Mouse (Mus musculus) midbrain, postnatal 0 days (tissue): ENCODE measurements around the gene Aamp. TPM values are rescaled to one million over a fixed set of nuclear protein-coding genes. Genes with fewer than 3 reads are reported as not detected.

Source experiments
- ATAC-seq: fragments of 200-750 bp; cut with Nextera tagmentation; 2 replicates; pipeline ENCODE4 v1.8.0; 2017; ENCODE audit warnings: moderate number of reproducible peaks, mild to moderate bottlenecking, moderate TSS enrichment, moderate library complexity; ENCODE audit not compliant: low FRiP score
- DNase-seq: peaks from one replicate; pipeline ENCODE4 v3.0.0-alpha.2; 2015; ENCODE audit warnings: low spot score
- H3K27ac ChIP-seq: fragments of 300-500 bp; sonication (generic); 2 replicates; pipeline ENCODE4 v1.5.1; 2014; ENCODE audit warnings: low read depth, mild to moderate bottlenecking, low read length, mixed read lengths
- H3K27me3 ChIP-seq: fragments of 300-500 bp; sonication (generic); 2 replicates; pipeline ENCODE4 v1.6.1; 2014; ENCODE audit warnings: low read length, control low read depth, mixed read lengths; ENCODE audit not compliant: insufficient read depth
- H3K36me3 ChIP-seq: fragments of 300-500 bp; sonication (generic); 2 replicates; pipeline ENCODE4 v1.6.1; 2014; ENCODE audit warnings: low read length, control low read depth, mixed read lengths; ENCODE audit not compliant: insufficient read depth
- H3K4me1 ChIP-seq: fragments of 300-500 bp; sonication (generic); 2 replicates; pipeline ENCODE4 v1.6.1; 2014; ENCODE audit warnings: mild to moderate bottlenecking, control low read depth, antibody characterized with exemption, low read length, mixed read lengths; ENCODE audit not compliant: insufficient read depth
- H3K4me2 ChIP-seq: fragments of 300-500 bp; sonication (generic); 2 replicates; pipeline ENCODE4 v1.6.1; 2014; ENCODE audit warnings: low read depth, mild to moderate bottlenecking, low read length, mixed read lengths; ENCODE audit not compliant: poor library complexity, severe bottlenecking
- H3K4me3 ChIP-seq: fragments of 300-500 bp; sonication (generic); 2 replicates; pipeline ENCODE4 v1.5.1; 2014; ENCODE audit warnings: low read depth, mild to moderate bottlenecking, low read length, moderate library complexity
- H3K9ac ChIP-seq: fragments of 300-500 bp; sonication (generic); replicated peaks from 2 replicates; pipeline ENCODE4 v1.6.1; 2014; ENCODE audit warnings: mild to moderate bottlenecking, low read length, moderate library complexity, mixed read lengths; ENCODE audit not compliant: poor library complexity, severe bottlenecking
- H3K9me3 ChIP-seq: fragments of 300-500 bp; sonication (generic); 2 replicates; pipeline ENCODE4 v1.6.1; 2016; ENCODE audit warnings: low read length, control low read depth
- CTCF ChIP-seq: IDR thresholded peaks from 2 replicates; pipeline ENCODE4 v1.5.1; 2016; ENCODE audit warnings: antibody characterized with exemption, mild to moderate bottlenecking
- WGBS: fragments of 180-500 bp; shearing (Covaris S2); extraction: QIAGEN DNeasy Blood & Tissue Kit; methylation state at CpG from one replicate; pipeline ENCODE4 v1.1.7; 2014; 5-methylcytosine and 5-hydroxymethylcytosine counted together
- polyA plus RNA-seq: library from polyadenylated mRNA; unstranded; fragments of >200 nt; fragmentation: Nextera tagmentation; extraction: Ambion mirVana; gene quantifications from 2 replicates; pipeline ENCODE4 v1.2.1, GENCODE M21; 2015
- total RNA-seq: library from RNA; depleted of rRNA; stranded (reverse); fragments of >200 nt; gene quantifications from 2 replicates; pipeline ENCODE4 v1.2.3, GENCODE M21; 2014

Gene Aamp
- total and polyA plus RNA-seq, 2 experiments from 2014 or later: 139 to 203 TPM

GRCm38 (mm10) chr1:74255704-74256345 is 28.7 kb downstream of the Aamp start:
- no peak overlapping the region for H3K4me2 ChIP-seq
- ATAC-seq: no peak
- H3K36me3 ChIP-seq: peaks cover 51% of the 10 kb centered on the region
- no peaks in the 10 kb centered on the region for H3K27me3 ChIP-seq
- no peaks in the 10 kb centered on the region for H3K4me1 ChIP-seq
- DNase-seq: no peak
- no peak overlapping the region for H3K9ac ChIP-seq
- WGBS: 97% methylated on average over 8 of the region's 8 CpGs
- H3K27ac ChIP-seq: no peak overlapping the region
- H3K9me3 ChIP-seq: no peaks in the 10 kb centered on the region
- H3K4me3 ChIP-seq: no peak overlapping the region
- no peak for TF ChIP-seq CTCF

GRCm38 (mm10) chr1:74250096-74250495 is 34.4 kb downstream of the Aamp start:
- Histone ChIP-seq H3K9me3 (no peaks in the 10 kb centered on the region), H3K9ac (no peak overlapping the region), H3K36me3 (peaks cover 32% of the 10 kb centered on the region), H3K4me1 (no peaks in the 10 kb centered on the region), H3K27me3 (no peaks in the 10 kb centered on the region), H3K4me2 (no peak overlapping the region), H3K4me3 (no peak overlapping the region), H3K27ac (no peak overlapping the region)
- no peak for ATAC-seq
- DNase-seq: no peak
- TF ChIP-seq CTCF: no peak
- WGBS: 93% methylated on average over 4 of the region's 4 CpGs

- no peak overlapping the region for H3K27ac ChIP-seq
- 90% methylated on average over 5 of the region's 5 CpGs for WGBS
- ATAC-seq (no peak), DNase-seq (no peak)
- no peaks in the 10 kb centered on the region for H3K27me3 ChIP-seq
- H3K4me1 ChIP-seq: no peaks in the 10 kb centered on the region
- H3K9me3 ChIP-seq: no peaks in the 10 kb centered on the region
- H3K9ac ChIP-seq: no peak overlapping the region
- peaks cover 32% of the 10 kb centered on the region for H3K36me3 ChIP-seq
- no peak overlapping the region for H3K4me3 ChIP-seq
- H3K4me2 ChIP-seq: no peak overlapping the region
- TF ChIP-seq CTCF: no peak
These were observed 35.1 kb downstream of the Aamp start for GRCm38 (mm10) chr1:74249331-74249980.

- TF ChIP-seq CTCF: no peak
- DNase-seq (no peak), ATAC-seq (no peak)
- H3K9ac ChIP-seq: no peak overlapping the region
- 76% methylated on average over 1 of the region's 1 CpGs for WGBS
- H3K4me1 ChIP-seq: no peaks in the 10 kb centered on the region
- no peaks in the 10 kb centered on the region for H3K9me3 ChIP-seq
- no peak overlapping the region for H3K27ac ChIP-seq
- H3K4me3 ChIP-seq: no peak overlapping the region
- H3K36me3 ChIP-seq: peaks cover 29% of the 10 kb centered on the region
- H3K4me2 ChIP-seq: no peak overlapping the region
- no peaks in the 10 kb centered on the region for H3K27me3 ChIP-seq
These were observed 35.7 kb downstream of the Aamp start for GRCm38 (mm10) chr1:74248799-74249198.

- WGBS: 86% methylated on average over 2 of the region's 2 CpGs
- Histone ChIP-seq H3K4me3 (no peak overlapping the region), H3K4me2 (no peak overlapping the region), H3K27ac (no peak overlapping the region), H3K9ac (no peak overlapping the region), H3K36me3 (peaks cover 9% of the 10 kb centered on the region), H3K4me1 (no peaks in the 10 kb centered on the region), H3K9me3 (no peaks in the 10 kb centered on the region), H3K27me3 (no peaks in the 10 kb centered on the region)
- DNase-seq (no peak), ATAC-seq (no peak)
- no peak for TF ChIP-seq CTCF
These were observed 39.0 kb downstream of the Aamp start for GRCm38 (mm10) chr1:74245525-74245924.

- H3K27ac ChIP-seq: no peak overlapping the region
These were observed 43.7 kb downstream of the Aamp start for GRCm38 (mm10) chr1:74240832-74241231.

More at GRCm38 (mm10) chr1:74240832-74241231, 43.7 kb downstream of the Aamp start:
- Histone ChIP-seq H3K27me3 (no peaks in the 10 kb centered on the region), H3K4me2 (no peak overlapping the region), H3K4me1 (peaks cover 23% of the 10 kb centered on the region), H3K36me3 (no peaks in the 10 kb centered on the region), H3K9me3 (no peaks in the 10 kb centered on the region), H3K9ac (no peak overlapping the region), H3K4me3 (no peak overlapping the region)
- DNase-seq (no peak), ATAC-seq (no peak)
- WGBS: 77% methylated on average over 4 of the region's 4 CpGs
- no peak for TF ChIP-seq CTCF
